Mouse (Mus musculus): ENCODE data around the gene Boc.

DNA sequence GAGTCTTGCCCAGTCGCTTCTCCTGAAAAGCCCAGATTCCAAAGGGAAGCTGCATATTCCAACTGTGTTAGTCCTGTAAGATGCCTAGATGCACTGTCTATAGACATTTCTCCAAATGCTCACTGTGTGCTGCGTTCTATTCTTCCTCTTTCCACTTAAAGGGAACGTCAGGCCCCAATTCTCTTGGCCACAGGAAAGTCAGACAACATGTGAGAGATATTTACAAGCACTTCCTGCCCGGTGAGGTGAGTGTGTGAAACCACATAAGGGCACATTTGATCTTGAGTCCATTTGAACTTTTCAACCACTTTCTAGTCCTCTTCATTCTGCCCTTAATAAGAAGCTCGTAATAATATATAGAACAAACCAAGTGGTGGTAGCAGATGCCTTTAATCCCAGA is 50.7 kb downstream of the Boc start:
- no peak for TF ChIP-seq CTCF (IDR thresholded peaks at IDR 0.05; ENCODE audit: low read depth, low read length)
- no peak for TF ChIP-seq POLR2A (IDR thresholded peaks at IDR 0.05; ENCODE audit: extremely low read depth, insufficient read depth, low read length)
